Mouse (Mus musculus): ENCODE data around the gene Tnfsf11. TPM values are rescaled to one million over a fixed set of nuclear protein-coding genes. Genes with fewer than 3 reads are reported as not detected.

Gene Tnfsf11
- total and polyA plus RNA-seq, 3 experiments: 0.13 TPM; not detected in 2

DNA sequence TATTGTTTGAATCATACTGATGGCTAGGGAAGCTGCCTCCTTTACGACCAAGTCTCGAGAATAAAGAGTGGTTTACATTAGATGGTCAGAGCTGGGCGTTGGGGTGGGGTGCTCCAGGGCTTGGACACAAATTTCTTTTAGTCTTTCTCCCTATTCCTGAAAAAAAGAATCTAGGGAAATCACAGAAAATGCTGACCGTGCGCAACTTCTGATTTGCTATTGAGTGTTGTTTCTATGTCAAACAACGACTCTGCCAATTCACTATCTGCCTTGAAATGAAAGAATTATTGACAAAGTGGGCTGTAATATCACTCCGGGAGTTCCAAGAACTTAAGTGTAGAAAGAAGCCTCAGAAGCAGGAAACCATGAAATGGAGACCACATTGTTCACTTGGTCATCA lies 23.5 kb upstream of the Tnfsf11 start:
- no peak for TF ChIP-seq E2F4 (IDR thresholded peaks at IDR 0.05; ENCODE audit: insufficient replicate concordance, low read depth, low read length)
- TF ChIP-seq MAFK (IDR thresholded peaks at IDR 0.05; ENCODE audit: insufficient replicate concordance, low read length): peak; percentile 69; the same call in 1 of the 2 replicates
- no peak for TF ChIP-seq USF2 (conservative IDR thresholded peaks at IDR 0.05; ENCODE audit: low read depth, low read length)
- no peak overlapping the region for H3K4me3 ChIP-seq (replicated peaks in 1 of 3; ENCODE audit: low read depth in 2 of 3, low read length in 2 of 3, poor library complexity in 1 of 3)
- no peaks in the 10 kb centered on the region for H3K79me2 ChIP-seq (replicated peaks; ENCODE audit: control insufficient read depth, extremely low read depth, insufficient read depth, poor library complexity, severe bottlenecking)
- H3K27ac ChIP-seq (ENCODE audit: insufficient read depth, low read depth): no peak overlapping the region
- H3K9me3 ChIP-seq (replicated peaks; ENCODE audit: low read length): no peaks in the 10 kb centered on the region
- dilution Hi-C loops (cut with MboI; ENCODE audit: extremely low pct_ligation_motif_present, extremely low pct_unique_long_range_greater_than_20kb, low sequenced_read_pairs): no loop called here
- H3K4me2 ChIP-seq (ENCODE audit: insufficient read depth, low read depth, poor library complexity, severe bottlenecking): no peak overlapping the region
- H3K9ac ChIP-seq (ENCODE audit: insufficient read depth, low read depth): no peak overlapping the region
- peaks cover 5 to 23% of the 10 kb centered on the region in 2 experiments; a peak in 3 of 4 replicates for H3K4me1 ChIP-seq (ENCODE audit: control insufficient read depth in 1 of 2, insufficient read depth in 2 of 2)
- in situ Hi-C loops (cut with MboI; ENCODE audit: low pct_ligation_motif_present, low pct_unique_long_range_greater_than_20kb, low sequenced_read_pairs): no loop called here
- H3K27me3 ChIP-seq (replicated peaks): no peaks in the 10 kb centered on the region
- DNase-seq (ENCODE audit: extremely low read depth): no peak
- H3K36me3 ChIP-seq (replicated peaks in 1 of 2; ENCODE audit: control insufficient read depth in 1 of 2, insufficient read depth in 1 of 2, low read length in 1 of 2): no peaks in the 10 kb centered on the region

DNA sequence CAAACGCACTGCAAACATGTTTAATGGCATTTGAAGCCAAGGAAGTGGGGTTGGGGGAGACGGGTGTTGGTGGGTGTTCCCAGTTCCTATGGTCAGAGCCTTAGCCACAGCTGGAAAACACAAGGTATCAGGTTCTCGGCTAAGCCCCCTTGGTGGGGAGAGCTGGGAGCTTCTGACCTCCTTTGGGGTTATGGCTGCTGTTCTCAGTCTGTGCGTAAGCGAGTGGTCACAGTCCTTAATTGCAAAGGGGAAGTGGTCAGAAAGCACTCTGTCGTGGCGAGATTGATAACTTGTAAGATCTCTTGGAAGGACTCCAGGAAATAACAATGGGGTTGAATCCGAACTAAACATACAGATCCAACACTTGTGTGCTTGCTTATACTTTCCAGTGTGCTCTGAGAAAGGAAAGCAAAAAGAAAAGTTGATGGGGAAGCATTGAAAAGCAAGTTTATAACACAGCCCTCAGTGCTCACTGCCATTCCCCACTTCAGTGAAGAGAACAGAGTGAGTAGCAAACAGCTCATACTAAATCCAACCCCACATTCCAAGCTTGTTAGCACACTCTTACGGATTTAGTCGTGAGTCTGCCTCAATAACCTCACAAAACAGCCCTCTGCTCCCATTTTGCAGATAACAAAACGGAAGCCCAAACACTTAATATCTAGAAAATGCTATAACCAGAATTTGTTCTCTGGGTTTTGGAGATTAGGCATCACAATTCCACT lies 22.9 kb upstream of the Tnfsf11 start:
- peak; percentile 41 for DNase-seq (ENCODE audit: extremely low read depth)
- Histone ChIP-seq H3K79me2 (replicated peaks; ENCODE audit: control insufficient read depth, extremely low read depth, insufficient read depth, poor library complexity, severe bottlenecking) (no peaks in the 10 kb centered on the region), H3K36me3 (replicated peaks in 1 of 2; ENCODE audit: control insufficient read depth in 1 of 2, insufficient read depth in 1 of 2, low read length in 1 of 2) (no peaks in the 10 kb centered on the region), H3K4me1 (ENCODE audit: control insufficient read depth in 1 of 2, insufficient read depth in 2 of 2) (peaks cover 5 to 24% of the 10 kb centered on the region in 2 experiments; a peak in 3 of 4 replicates), H3K9ac (ENCODE audit: insufficient read depth, low read depth) (no peak overlapping the region), H3K4me2 (ENCODE audit: insufficient read depth, low read depth, poor library complexity, severe bottlenecking) (peak overlapping the region; percentile 63), H3K27ac (ENCODE audit: insufficient read depth, low read depth) (no peak overlapping the region), H3K9me3 (replicated peaks; ENCODE audit: low read length) (no peaks in the 10 kb centered on the region), H3K27me3 (replicated peaks) (no peaks in the 10 kb centered on the region), H3K4me3 (replicated peaks in 1 of 3; ENCODE audit: low read depth in 2 of 3, low read length in 2 of 3, poor library complexity in 1 of 3) (no peak overlapping the region)
- in situ Hi-C loops (cut with MboI; ENCODE audit: low pct_ligation_motif_present, low pct_unique_long_range_greater_than_20kb, low sequenced_read_pairs): no loop called here
- TF ChIP-seq SMC3 (IDR thresholded peaks at IDR 0.05; ENCODE audit: low read depth, low read length) (no peak), CHD1 (IDR thresholded peaks at IDR 0.05; ENCODE audit: low read depth, low read length) (no peak), JUND (conservative IDR thresholded peaks at IDR 0.05; ENCODE audit: low read depth, low read length) (no peak), TBP (conservative IDR thresholded peaks at IDR 0.05; ENCODE audit: low read depth, low read length) (no peak), MAFK (IDR thresholded peaks at IDR 0.05; ENCODE audit: insufficient replicate concordance, low read length) (no peak), ZMIZ1 (IDR thresholded peaks at IDR 0.05; ENCODE audit: low read depth, low read length) (no peak), POLR2A (IDR thresholded peaks at IDR 0.05; ENCODE audit: low read depth, low read length) (no peak), MXI1 (IDR thresholded peaks at IDR 0.05; ENCODE audit: low read depth, low read length) (no peak), BHLHE40 (IDR thresholded peaks at IDR 0.05; ENCODE audit: low read depth, low read length) (no peak), RCOR1 (conservative IDR thresholded peaks at IDR 0.05; ENCODE audit: low read depth, low read length) (no peak), ZKSCAN1 (IDR thresholded peaks at IDR 0.05; ENCODE audit: borderline replicate concordance, low read depth, low read length) (no peak), NELFE (IDR thresholded peaks at IDR 0.05; ENCODE audit: low read depth, low read length) (no peak), ZNF384 (IDR thresholded peaks at IDR 0.05; ENCODE audit: low read depth, low read length) (no peak), MAZ (IDR thresholded peaks at IDR 0.05; ENCODE audit: low read depth, low read length) (no peak), UBTF (IDR thresholded peaks at IDR 0.05; ENCODE audit: low read depth, low read length) (no peak), E2F4 (IDR thresholded peaks at IDR 0.05; ENCODE audit: insufficient replicate concordance, low read depth, low read length) (no peak), MAX (IDR thresholded peaks at IDR 0.05; ENCODE audit: low read length) (no peak)
- dilution Hi-C loops (cut with MboI; ENCODE audit: extremely low pct_ligation_motif_present, extremely low pct_unique_long_range_greater_than_20kb, low sequenced_read_pairs): no loop called here

Data from CH12.LX (cell line).